Mouse (Mus musculus): ENCODE results near the gene Dmrtc2.
"Not testable (repeated sequence)": the region's sequence is repeated elsewhere in the genome, so short reads cannot be mapped to it uniquely, and the experiment has no call there.

Gene Dmrtc2

GRCm38 (mm10) chr7:24869532-24870165 is at the start of gene Dmrtc2, which contains the start of gene Lypd4:
Gene Dmrtc2 (plus strand): TSS chr7:24870057.
Gene Lypd4 (minus strand): TSS chr7:24869941.
- no peak for DNase-seq (ENCODE audit: low spot score in 2 of 2)

DNA sequence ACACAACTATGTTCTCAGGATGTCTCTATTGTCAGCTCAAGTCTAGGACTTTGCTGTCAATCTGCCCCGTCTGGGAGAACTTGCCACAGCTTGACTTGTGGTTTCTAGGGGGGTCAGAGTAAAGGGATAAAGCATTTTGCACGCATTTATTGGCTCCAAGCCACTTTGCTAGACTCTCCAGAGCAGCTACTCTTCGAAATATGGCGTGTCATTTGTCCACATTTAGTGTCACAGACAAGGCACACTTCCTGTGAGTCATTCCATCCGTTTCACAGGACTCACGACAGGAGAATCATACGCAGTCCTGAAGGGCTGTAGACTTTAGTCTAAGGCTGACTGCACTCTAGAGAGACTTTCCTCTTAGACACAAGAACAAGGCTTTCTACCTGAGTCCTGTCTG is 45.4 kb upstream of the Dmrtc2 start:
- DNase-seq (ENCODE audit: low spot score in 2 of 2), result no peak

DNA sequence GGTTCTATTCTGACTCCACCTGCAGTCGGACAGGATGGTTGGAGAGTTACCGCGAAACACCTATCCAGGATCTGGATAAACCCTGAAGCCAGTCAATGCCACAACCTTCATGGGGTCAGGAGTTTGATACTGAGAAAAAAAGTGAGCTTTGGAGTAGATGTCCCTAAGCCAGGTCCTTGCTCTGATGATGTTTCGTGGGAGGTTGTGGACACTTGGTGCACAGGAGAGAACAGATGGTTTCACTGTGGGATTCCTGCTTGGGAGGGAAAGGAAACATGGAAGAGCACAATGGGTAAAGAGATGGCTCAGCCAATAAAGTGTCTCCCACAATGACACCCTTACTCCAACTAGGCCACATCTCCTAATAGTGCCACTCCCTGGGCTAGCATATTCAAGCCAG is 42.7 kb upstream of the Dmrtc2 start:
- DNase-seq (ENCODE audit: low spot score in 2 of 2), result no peak

DNA sequence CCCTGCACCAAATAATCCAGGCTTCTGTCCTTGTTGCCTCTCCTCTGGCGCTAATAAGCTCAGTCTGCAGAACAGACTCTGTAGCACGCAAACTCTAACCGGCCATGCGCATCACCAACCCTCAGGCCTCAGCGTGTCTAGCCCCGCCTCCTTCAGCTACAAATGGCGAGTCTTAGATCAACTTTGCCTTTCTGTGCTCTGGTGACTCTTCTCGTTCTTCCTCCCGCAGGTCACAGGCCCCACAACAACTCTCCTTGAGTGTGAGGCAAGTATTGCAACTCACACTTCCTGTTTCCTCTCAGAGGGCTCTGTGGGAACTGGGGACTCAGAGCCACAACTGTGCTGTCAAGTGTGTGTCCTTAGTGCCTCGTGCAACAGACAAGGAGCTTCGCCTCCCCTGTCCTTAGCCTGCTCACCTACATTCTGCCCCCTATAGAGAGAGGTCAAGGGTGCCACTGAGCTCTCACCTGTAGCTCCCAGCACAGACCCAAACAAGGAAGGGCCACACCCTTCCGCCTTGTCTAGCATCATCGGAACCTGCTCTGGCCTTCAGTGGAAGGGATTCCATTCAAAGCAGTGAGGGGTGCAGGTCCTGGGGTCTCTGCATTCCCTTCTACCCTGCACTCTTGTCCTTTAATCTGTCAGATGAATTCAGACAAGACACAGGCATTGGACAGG is 31.0 kb upstream of the Dmrtc2 start:
- not testable (repeated sequence) for DNase-seq (ENCODE audit: low spot score in 2 of 2)

DNA sequence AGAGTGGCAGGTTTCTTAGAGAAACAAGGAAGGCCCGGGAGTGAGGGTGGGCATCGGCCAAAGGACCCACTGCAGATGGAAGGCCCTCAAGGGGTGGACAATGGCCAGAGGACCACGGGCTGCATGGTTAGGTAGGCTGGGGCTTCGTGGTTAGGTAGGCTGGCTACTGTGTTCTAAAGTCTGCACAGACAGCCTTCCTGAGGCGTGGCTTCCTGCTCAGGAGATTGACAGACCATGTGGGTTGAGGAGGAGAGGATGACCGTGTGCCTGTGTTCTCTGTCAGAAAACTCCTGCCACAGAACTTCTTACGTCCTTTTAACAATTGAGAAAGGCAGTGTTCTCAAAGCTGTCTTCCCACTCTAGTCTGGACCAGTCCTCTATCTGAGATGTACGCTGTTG is 30.4 kb upstream of the Dmrtc2 start:
- no peak for DNase-seq (ENCODE audit: low spot score in 2 of 2)

DNA sequence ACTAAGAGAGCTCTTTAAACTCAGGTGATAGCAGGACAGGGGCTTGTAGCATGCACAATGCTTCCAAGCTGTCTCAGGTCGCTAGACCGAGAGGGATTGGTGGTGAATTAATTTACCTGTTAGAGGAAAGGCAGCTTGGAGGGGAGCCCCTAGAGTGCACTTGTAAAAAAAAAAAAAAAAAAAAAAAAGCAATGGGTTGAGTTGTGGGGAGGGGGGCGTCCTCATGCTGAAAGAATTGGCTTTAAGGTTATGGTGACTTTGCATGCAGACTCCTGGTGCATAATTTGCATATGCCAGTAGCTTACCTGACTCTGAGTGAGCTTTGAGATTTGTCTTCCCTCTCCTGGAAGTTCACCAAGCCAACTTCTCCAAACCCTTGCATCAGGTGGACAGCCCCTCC is 29.5 kb upstream of the Dmrtc2 start:
- DNase-seq (ENCODE audit: low spot score in 2 of 2), result no peak

- no peak for DNase-seq (ENCODE audit: low spot score in 2 of 2)
Measured at GRCm38 (mm10) chr7:24841009-24841408, 28.8 kb upstream of the Dmrtc2 start.

GRCm38 (mm10) chr7:24844144-24844543 is 25.7 kb upstream of the Dmrtc2 start:
- no peak for DNase-seq (ENCODE audit: low spot score in 2 of 2)

DNA sequence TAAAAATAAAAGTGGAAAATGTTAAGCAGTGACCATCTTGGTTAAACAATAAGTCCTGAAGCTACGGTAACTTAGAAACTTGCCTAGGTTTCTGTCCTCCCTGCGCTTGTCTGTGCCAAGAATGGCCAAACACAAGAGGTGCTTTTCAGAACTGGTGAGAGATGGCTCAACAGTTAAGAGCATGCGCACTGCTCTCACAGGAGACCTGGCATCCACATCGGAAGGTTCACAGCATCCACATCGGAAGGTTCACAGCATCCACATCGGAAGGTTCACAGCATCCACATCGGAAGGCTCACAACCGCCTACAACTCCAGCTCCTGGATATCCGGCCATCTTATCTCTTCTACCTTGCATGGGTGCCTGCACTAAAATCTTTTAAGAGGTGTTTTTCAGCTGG is 24.7 kb upstream of the Dmrtc2 start:
- DNase-seq (ENCODE audit: low spot score in 2 of 2), result no peak

DNA sequence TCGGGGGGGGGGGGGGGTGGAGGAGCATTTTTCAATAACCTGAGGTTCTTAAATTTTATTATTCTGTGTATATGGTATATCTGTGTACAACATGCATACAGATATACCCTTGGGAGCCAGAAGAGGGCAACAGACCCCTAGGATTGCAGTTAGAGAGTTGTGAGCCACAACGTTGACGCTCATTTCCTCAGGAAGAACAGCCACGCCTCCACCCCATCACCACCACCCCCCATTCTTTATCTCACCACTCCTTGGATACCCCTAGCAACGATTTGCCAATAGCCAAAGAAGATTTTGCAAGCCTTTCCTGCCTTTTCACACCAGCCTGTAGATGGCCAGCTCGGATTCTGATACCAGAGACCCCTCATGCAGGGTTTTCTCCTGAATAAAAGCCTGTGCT is 24.1 kb upstream of the Dmrtc2 start:
- DNase-seq (ENCODE audit: low spot score in 2 of 2), result no peak

GRCm38 (mm10) chr7:24846576-24846975 is 23.3 kb upstream of the Dmrtc2 start:
- DNase-seq (ENCODE audit: low spot score in 2 of 2), result not testable (repeated sequence)

DNA sequence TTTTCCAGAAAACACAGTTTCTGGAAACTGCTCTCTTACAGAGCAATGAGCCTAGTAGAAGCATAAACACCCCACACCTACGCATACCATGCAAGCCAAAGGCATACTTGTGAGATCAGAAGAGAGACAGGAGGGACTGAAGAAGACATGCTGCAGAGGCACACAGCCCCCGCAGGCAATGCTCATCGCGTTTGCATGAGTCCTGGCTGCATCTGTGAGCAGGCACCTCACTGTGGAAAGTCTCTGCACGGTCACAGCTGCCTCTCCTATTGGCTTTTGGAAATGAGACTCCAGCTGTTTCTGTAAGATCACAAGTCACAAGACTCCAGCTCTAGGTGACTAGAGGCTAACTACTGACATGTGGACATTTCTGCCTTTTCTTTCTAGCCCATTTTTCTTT is 19.7 kb upstream of the Dmrtc2 start:
- no peak for DNase-seq (ENCODE audit: low spot score in 2 of 2)

- DNase-seq (ENCODE audit: low spot score in 2 of 2), result no peak
Measured at GRCm38 (mm10) chr7:24850899-24851303, 19.0 kb upstream of the Dmrtc2 start.

DNA sequence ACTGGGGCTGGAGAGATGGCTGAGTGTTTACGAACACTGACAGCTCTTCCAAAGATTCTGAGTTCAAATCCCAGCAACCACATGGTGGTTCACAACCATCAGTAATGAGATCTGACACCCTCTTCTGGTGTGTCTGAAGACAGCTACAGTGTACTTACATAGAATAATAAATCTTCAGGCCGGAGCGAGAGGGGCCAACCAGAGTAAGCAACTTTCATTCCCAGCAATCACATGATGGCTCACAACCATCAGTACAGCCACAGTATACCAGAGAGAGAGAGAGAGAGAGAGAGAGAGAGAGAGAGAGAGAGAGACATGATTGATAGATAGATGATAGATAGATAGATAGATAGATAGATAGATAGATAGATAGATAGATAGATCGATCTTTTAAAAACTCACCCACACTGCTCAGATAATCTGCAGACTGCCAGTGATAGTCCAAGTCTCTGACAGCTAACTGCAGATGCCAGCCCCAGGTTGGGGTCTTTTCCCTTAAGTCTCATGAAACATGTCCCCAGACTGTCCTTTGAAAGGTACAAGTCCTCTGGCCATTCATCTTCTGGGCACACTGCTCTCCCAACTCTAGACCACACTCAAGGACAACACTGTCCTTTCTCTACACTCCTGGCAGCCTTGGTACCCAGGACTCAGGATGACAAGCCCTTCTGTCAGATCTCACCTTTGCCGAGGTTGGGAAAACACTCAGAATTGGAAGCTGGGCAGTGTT is 18.1 kb upstream of the Dmrtc2 start:
- DNase-seq (ENCODE audit: low spot score in 2 of 2), result no peak

DNA sequence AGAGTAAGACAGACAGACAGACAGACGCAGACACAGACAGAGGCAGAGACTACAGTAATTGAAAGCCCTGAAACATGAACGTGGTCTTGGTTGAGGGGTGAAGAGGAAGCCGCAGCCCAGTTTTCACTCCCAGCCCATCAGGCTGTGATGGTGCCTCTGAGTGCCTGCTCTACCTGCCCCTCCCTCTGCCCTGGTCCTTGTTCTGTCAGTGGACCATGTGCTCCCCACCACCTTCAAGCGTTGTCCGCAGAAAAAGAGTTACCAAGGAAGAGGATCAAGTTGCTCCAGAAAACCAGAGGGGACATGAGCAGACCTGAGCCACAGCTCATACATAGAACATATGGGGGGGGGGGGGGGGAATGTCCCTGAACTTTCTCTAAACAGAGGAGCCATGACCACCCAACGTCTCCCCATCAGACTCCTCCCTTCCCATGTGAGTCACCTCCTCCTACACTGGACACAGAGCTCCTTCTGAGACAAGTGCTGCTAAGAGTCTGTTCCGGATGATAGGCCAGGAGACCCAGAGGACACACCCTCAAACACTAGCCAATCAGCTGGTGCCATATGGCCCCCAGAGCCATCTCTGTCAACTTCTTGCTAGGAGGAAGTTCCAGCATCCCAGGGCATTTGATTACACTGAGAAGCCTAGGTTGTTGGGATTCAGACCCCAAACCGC is 17.2 kb upstream of the Dmrtc2 start:
- DNase-seq (ENCODE audit: low spot score in 2 of 2), result no peak

GRCm38 (mm10) chr7:24853233-24853563 is 16.7 kb upstream of the Dmrtc2 start:
- DNase-seq (ENCODE audit: low spot score in 2 of 2), result no peak

DNA sequence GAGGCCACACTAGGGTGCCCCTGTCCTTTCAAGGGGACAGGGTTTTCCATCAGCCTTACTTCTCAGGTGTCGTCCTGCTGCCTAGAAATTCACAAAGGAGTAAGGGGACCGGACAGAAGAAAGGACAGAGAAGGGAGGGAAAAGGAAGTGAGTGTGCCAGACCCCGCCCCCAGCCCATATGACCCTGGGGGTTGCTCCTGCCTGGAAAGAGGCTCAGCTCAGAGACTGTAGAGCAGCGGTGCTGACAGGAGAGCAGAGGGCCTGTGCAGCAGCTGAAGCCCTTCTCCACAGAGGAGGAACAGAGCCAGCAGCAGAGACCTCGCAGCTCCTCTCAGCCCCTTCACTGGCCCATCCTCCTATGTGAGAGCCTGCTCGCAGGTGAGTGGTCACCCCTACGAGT is 16.2 kb upstream of the Dmrtc2 start:
- DNase-seq (ENCODE audit: low spot score in 2 of 2), result no peak

GRCm38 (mm10) chr7:24856460-24857120 is 13.3 kb upstream of the Dmrtc2 start:
- no peak for DNase-seq (ENCODE audit: low spot score in 2 of 2)

DNA sequence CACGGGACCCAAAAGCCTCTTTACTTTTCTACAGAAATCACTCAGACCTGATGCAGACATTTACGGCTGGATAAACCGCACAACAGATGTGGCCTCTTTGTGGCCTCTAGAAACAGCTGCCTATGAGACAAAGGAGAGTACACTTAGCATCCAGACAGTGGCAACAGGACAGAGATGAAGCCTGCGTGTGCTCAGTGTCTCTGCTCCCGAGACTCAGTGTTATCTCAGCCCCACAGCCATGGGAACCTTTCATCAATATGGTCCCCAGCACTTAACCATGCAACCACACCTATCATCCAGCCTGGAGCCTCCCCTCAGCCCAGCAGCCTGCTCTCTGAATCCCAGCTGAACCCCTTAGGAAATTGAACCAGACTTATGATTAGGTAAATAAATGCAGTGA is 10.6 kb upstream of the Dmrtc2 start:
- DNase-seq (ENCODE audit: low spot score in 2 of 2), result no peak

GRCm38 (mm10) chr7:24861913-24862312 is 7.9 kb upstream of the Dmrtc2 start, which contains the start of gene Gm9844:
Gene Gm9844 (plus strand): TSS chr7:24862213.
- DNase-seq (ENCODE audit: low spot score in 2 of 2), result no peak

DNA sequence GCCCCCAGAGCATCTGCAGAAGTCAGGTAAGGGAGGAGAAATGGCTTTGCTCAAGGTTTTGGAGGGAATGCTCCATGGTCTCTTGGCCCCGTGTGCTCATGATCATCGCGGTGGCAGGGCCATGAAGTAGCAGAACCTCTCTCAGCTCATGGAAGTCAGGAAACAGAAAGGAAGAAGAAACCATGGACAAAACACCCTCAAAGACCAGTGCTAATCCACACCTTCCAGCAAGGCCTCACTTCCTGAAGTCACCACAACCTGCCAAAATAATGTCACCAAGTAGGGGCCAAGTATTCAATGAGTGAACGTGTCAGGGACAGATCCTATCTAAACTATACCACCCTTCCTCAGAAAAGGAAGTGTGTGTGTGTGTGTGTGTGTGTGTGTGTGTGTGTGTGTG is 7.0 kb upstream of the Dmrtc2 start:
- no peak for DNase-seq (ENCODE audit: low spot score in 2 of 2)

DNA sequence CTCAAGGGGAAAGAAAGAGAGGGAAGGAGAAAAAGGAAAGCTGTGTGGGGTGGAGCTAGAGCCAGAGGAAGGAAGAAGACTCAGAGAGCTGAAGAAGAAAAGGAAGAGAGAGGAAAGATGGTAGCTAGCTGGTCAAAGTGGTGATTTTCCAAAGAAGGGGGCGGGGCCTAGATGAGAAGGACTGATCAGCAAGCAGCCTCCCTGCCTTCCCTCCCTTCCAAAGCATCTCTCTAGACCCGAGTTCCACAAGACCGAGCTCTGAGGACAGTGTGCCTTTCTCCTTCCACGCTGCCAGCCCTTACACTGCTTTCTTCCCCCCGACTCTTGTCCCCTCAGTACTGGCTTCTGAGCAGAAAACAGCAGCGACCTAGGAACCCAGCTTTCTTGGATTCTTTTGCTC is 5.7 kb upstream of the Dmrtc2 start:
- no peak for DNase-seq (ENCODE audit: low spot score in 2 of 2)
